Mouse (Mus musculus) heart, embryonic 15.5 days (tissue): ENCODE results near the gene Rab25. TPM values are rescaled to one million over a fixed set of nuclear protein-coding genes. Genes with fewer than 3 reads are reported as not detected.
"Not testable (repeated sequence)": the region's sequence is repeated elsewhere in the genome, so short reads cannot be mapped to it uniquely, and the experiment has no call there.

Experiments
- ATAC-seq: fragments of 200-750 bp; cut with Nextera tagmentation; replicated peaks from 2 replicates; pipeline ENCODE4 v1.8.0; 2017; ENCODE audit warnings: low read depth, moderate TSS enrichment; ENCODE audit not compliant: insufficient number of reproducible peaks, insufficient read depth, low FRiP score
- H3K27ac ChIP-seq: fragments of 300-500 bp; sonication (generic); 2 replicates; pipeline ENCODE4 v1.5.1; 2015; ENCODE audit warnings: mild to moderate bottlenecking, inconsistent platforms
- H3K27me3 ChIP-seq: fragments of 300-500 bp; sonication (generic); 2 replicates; pipeline ENCODE4 v1.6.1; 2015; ENCODE audit warnings: inconsistent platforms
- H3K36me3 ChIP-seq: fragments of 300-500 bp; sonication (generic); 2 replicates; pipeline ENCODE4 v1.6.1; 2015; ENCODE audit warnings: mild to moderate bottlenecking, inconsistent platforms
- H3K4me1 ChIP-seq: fragments of 300-500 bp; sonication (generic); replicated peaks from 2 replicates; pipeline ENCODE4 v1.6.1; 2015; ENCODE audit warnings: inconsistent platforms
- H3K4me2 ChIP-seq: fragments of 300-500 bp; sonication (generic); 2 replicates; pipeline ENCODE4 v1.6.1; 2015; ENCODE audit warnings: inconsistent platforms, mild to moderate bottlenecking, moderate library complexity
- H3K4me3 ChIP-seq: fragments of 300-500 bp; sonication (generic); 2 replicates; pipeline ENCODE4 v1.5.1; 2015; ENCODE audit warnings: mild to moderate bottlenecking, inconsistent platforms
- H3K9ac ChIP-seq: fragments of 300-500 bp; sonication (generic); 2 replicates; pipeline ENCODE4 v1.6.1; 2015; ENCODE audit warnings: mild to moderate bottlenecking, inconsistent platforms
- H3K9me3 ChIP-seq: fragments of 300-500 bp; sonication (generic); replicated peaks from 2 replicates; pipeline ENCODE4 v1.6.1; 2016; ENCODE audit warnings: inconsistent platforms
- WGBS: fragments of 180-500 bp; shearing (Covaris S2); methylation state at CpG from one replicate; pipeline ENCODE4 v1.1.7; 2015; ENCODE audit warnings: mixed read lengths; 5-methylcytosine and 5-hydroxymethylcytosine counted together
- polyA plus RNA-seq: library from polyadenylated mRNA; unstranded; fragments of >200 nt; fragmentation: Nextera tagmentation; extraction: Ambion mirVana; gene quantifications from 2 replicates; pipeline ENCODE4 v1.2.1, GENCODE M21; 2015

Gene Rab25
- polyA plus RNA-seq, result 0.92 and 4.0 TPM in 2 replicates

DNA sequence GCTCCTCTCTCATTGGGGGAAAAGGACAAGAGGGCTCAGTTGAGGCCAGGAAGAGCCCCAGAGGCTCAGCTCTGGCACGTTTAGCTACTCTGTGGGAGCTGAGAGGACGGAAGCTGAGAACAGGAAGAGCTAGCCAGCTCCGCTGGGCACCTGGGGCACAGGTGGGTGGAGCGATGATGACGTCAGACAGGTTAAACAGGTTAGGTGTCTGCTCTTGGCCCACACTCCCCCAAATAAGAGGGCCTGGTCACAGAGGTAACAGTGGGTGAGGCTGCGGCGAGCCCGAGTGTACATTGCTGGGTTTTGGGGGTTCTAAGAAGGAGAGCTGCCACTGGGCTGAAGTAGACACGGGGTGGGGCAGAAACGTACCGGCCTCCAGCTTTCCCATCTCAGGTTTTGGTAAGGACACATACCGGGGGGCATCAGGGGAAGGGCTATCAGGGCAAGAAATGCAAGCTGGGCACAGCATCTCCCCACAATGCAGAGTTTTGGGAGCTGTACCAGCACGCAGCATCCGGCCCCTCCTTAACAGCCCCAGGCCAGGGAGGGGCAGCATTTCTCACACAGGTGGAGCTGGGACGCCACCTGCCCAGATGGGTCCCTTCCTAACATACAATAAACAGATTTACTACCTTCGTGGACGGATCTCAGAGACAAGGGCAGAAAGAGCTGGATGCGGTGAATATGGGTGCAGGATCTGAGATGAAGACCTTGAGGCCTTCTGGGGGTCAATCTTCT, at the start of gene Rab25:
Gene Rab25, minus strand, starts transcription at position 121 of the 738 bp plus-strand sequence.
- H3K9ac ChIP-seq, result no peak within 1 kb of the TSS
- 60% methylated on average over 18 of the region's 18 CpGs for WGBS
- ATAC-seq, result no peak
- H3K4me3 ChIP-seq, result no peak within 1 kb of the TSS
- H3K4me2 ChIP-seq, result no peak within 1 kb of the TSS
- H3K36me3 ChIP-seq, result no peaks in the 10 kb centered on the region
- no peaks in the 10 kb centered on the region for H3K9me3 ChIP-seq
- no peak within 1 kb of the TSS for H3K27ac ChIP-seq
- peaks cover 13% of the 10 kb centered on the region for H3K4me1 ChIP-seq
- H3K27me3 ChIP-seq, result no peaks in the 10 kb centered on the region

DNA sequence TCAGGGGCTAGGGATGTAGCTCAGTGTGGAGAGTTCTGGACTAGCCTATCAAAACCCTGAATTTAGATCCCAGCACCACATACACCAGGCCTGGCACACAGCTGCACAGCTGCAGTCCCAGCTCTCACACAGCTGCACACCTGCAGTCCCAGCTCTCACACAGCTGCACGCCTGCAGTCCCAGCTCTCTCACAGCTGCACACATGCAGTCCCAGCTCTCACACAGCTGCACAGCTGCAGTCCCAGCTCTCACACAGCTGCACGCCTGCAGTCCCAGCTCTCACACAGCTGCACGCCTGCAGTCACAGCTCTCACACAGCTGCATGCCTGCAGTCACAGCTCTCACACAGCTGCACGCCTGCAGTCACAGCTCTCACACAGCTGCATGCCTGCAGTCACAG, 48.4 kb upstream of the Rab25 start:
- H3K9me3 ChIP-seq, result not testable (repeated sequence)

DNA sequence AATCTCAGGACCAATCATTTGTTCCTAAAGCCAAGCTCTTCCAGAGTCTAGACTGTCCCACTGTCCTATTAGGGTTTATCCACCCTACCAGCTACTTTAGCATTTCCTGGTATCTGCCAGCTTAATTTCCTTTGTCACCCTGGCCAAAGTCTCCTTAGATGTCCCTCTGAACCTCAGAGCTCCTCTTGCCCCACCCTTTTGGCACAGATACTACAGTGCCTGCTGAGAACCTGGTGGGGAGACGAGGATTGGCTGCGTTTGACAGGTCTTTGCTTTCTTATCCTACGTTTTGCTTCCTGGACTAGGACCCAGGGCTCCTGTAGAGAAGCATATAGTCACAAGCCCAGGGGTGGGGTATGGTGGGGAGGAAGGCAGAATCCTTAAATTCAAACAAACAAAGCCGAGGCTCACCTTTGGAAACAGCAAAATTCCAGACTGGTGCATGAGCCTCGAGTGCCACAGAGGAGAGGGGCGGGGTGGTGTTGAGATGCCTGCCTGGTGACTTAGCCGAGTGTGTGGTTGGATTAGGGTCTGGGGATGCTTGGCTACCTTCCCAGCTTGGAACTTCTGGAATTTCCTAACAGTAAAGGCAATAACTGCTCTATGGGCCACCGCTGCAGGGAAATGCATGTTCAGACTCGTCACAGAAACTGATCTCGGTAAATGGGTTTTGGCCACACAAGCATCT, 45.9 kb upstream of the Rab25 start:
- Histone ChIP-seq H3K27me3 (no peaks in the 10 kb centered on the region), H3K4me1 (peaks cover 34% of the 10 kb centered on the region), H3K4me3 (no peak overlapping the region), H3K27ac (no peak overlapping the region), H3K4me2 (no peak overlapping the region), H3K9me3 (no peaks in the 10 kb centered on the region), H3K9ac (no peak overlapping the region), H3K36me3 (no peaks in the 10 kb centered on the region; the same call in 1 of the 2 replicates)
- 27% methylated on average over 10 of the region's 10 CpGs for WGBS
- no peak for ATAC-seq

More for the DNA sequence above, 48.4 kb upstream of the Rab25 start:
- not testable (repeated sequence) for H3K4me3 ChIP-seq, H3K27me3 ChIP-seq, H3K9ac ChIP-seq, H3K4me2 ChIP-seq, H3K27ac ChIP-seq, H3K36me3 ChIP-seq, ATAC-seq
- peaks cover 21% of the 10 kb centered on the region for H3K4me1 ChIP-seq
- WGBS, result 79% methylated on average over 4 of the region's 4 CpGs

DNA sequence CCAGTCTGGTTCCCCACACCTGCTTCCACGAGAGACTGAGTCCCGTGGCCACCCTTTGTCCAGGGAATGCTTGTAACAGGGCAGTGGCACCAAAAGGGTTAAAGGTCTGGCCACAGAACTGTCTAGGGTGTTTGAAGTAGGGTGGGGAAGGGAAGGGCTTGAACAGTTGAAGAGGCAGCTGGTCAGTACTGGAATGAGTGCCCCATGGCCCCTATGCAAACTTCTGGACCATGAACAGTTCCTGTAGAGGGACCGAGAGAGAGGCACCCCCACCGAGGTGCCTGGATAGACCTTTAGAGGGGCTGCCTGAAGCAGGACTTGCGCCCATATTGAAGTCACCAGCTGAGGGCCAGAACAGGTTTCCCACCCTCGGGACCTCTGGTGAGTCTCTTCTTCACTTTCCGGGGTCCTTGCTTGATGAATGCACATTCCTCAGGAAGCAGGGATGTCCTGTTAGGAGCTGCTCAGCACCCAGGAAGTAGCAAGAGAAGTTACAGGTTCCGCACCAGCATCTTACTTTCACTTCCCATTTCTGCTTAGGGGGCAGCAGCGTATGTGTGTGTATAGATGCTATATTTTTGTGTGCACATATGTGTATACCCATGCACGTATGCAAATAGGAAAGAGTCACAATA, 45.0 kb upstream of the Rab25 start:
- Histone ChIP-seq H3K27ac (0 out of 2 replicates have a peak overlapping the region, but pooled peaks have one; percentile 9), H3K9me3 (no peaks in the 10 kb centered on the region), H3K4me3 (0 out of 2 replicates have a peak overlapping the region, but pooled peaks have one; percentile 7), H3K9ac (no peak overlapping the region), H3K27me3 (no peaks in the 10 kb centered on the region), H3K36me3 (peaks cover 7% of the 10 kb centered on the region), H3K4me2 (peak overlapping the region; percentile 10; the same call in 1 of the 2 replicates), H3K4me1 (peaks cover 34% of the 10 kb centered on the region)
- 66% methylated on average over 10 of the region's 10 CpGs for WGBS
- ATAC-seq, result no peak

DNA sequence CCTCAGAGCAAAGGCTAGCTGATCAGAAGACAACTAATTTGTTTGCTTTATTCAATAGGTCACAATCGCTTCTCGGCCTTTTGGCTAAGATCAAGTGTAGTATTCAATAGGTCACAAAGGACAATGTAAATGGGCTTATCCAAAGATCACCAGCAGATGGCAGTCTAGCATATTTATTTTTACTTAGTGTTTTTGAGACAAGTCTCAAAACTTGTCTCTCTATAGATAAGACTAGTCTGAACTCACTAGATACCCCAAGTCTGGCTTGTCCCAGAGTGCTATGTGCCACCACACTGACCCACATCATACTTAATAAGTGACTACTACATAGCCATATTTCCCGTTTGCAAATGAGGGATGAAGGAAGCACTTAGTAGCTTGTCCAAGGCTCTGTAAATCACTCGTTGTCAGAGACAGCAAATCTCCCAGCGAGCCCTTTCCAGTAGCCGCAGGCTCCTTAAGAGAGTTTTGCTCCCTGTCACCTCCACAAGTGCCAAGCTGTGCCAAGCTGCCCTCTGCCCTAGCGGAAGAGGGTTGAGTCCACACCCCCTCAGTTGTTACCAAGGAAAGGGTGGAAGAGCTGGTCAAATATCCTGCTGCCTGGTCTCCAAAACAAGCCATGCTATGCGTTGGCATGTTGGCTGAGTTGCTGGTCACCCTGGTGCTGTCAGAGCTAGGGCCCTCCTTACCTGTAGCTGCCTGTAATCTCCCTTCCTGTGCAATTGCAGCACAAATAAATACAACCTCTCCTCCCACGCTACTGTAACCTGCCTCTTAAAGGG, 44.0 kb upstream of the Rab25 start:
- peak overlapping the region; percentile 13; the same call in 1 of the 2 replicates for H3K27ac ChIP-seq
- no peaks in the 10 kb centered on the region for H3K27me3 ChIP-seq
- H3K9me3 ChIP-seq, result no peaks in the 10 kb centered on the region
- H3K4me1 ChIP-seq, result peaks cover 34% of the 10 kb centered on the region
- peak overlapping the region; percentile 28 for H3K4me2 ChIP-seq
- H3K36me3 ChIP-seq, result peaks cover 16% of the 10 kb centered on the region
- no peak for ATAC-seq
- 27% methylated on average over 9 of the region's 9 CpGs for WGBS
- no peak overlapping the region for H3K4me3 ChIP-seq
- no peak overlapping the region for H3K9ac ChIP-seq

DNA sequence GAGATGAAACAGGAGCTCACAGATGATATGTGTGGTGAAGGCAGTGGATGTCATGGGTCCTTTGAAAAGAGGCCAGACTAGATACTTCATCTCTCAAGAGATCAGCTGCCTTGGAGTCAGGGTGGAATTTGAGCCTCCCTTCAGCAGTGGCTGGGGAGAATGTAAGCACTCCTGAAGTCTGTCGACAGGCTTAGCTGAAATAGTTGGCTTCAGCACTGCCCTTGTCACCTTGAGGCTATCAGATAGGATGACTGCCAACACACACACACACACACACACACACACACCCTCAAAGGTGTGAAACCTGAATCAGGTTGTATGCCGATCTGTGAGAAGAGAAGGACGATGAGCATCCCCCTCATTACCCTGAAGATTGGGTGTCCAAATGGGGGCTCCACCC, 42.9 kb upstream of the Rab25 start:
- ATAC-seq, result no peak
- H3K4me3 ChIP-seq, result no peak overlapping the region
- H3K36me3 ChIP-seq, result peaks cover 26% of the 10 kb centered on the region
- H3K4me2 ChIP-seq, result no peak overlapping the region
- H3K27ac ChIP-seq, result peak overlapping the region; percentile 1; the same call in 1 of the 2 replicates
- 36% methylated on average over 3 of the region's 3 CpGs for WGBS
- H3K9ac ChIP-seq, result no peak overlapping the region
- H3K27me3 ChIP-seq, result no peaks in the 10 kb centered on the region
- H3K4me1 ChIP-seq, result peaks cover 34% of the 10 kb centered on the region
- H3K9me3 ChIP-seq, result no peaks in the 10 kb centered on the region

DNA sequence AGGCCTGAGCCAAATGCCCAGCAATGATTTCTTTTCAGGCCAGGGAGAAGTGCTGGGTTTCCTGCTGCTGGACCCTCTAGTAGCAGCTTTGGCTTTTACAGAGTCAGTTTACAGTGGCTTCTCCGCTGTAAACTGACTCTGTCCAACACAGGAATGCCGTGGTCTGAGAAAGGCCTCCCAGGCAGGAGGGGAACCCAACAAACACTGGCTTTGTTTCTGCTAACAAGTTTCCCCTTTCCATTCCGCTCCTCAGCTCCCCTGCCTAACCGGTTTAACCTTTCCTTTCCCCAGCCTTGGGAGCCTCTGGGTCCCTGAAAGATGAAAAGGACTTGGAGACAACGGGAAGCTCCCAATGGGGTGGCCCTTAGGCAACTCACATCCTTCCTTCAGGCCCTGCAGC, 42.1 kb upstream of the Rab25 start:
- WGBS, result 29% methylated on average over 5 of the region's 5 CpGs
- Histone ChIP-seq H3K4me1 (peaks cover 34% of the 10 kb centered on the region), H3K4me2 (no peak overlapping the region), H3K4me3 (no peak overlapping the region), H3K9me3 (no peaks in the 10 kb centered on the region), H3K36me3 (peaks cover 33% of the 10 kb centered on the region), H3K27ac (0 out of 2 replicates have a peak overlapping the region, but pooled peaks have one; percentile 1), H3K9ac (no peak overlapping the region), H3K27me3 (no peaks in the 10 kb centered on the region)
- ATAC-seq, result no peak

DNA sequence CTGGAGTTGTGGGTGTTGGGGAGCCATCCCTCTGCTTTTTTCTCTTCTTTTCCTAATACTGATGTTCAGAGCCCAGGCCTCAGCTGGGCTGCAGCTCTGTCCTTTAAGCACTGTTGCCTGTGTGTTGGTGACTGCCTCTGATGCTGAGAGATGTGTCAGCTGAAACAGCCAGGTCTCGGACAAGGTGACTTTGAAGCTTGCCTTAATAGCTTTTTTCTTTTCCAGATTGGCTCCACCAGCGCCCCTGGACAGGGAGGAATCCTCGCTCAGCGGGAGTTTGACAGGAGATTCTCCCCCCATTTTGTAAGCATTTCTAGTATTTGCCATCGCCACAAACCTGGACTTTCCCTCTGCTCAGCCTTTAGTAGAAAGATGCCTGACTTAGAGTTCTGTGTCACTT, 38.5 kb upstream of the Rab25 start:
- Histone ChIP-seq H3K4me3 (no peak overlapping the region), H3K4me2 (no peak overlapping the region), H3K27me3 (no peaks in the 10 kb centered on the region), H3K9me3 (no peaks in the 10 kb centered on the region), H3K27ac (no peak overlapping the region), H3K9ac (no peak overlapping the region), H3K36me3 (peaks cover 58% of the 10 kb centered on the region), H3K4me1 (peaks cover 13% of the 10 kb centered on the region)
- WGBS, result 95% methylated on average over 5 of the region's 5 CpGs
- ATAC-seq, result no peak

DNA sequence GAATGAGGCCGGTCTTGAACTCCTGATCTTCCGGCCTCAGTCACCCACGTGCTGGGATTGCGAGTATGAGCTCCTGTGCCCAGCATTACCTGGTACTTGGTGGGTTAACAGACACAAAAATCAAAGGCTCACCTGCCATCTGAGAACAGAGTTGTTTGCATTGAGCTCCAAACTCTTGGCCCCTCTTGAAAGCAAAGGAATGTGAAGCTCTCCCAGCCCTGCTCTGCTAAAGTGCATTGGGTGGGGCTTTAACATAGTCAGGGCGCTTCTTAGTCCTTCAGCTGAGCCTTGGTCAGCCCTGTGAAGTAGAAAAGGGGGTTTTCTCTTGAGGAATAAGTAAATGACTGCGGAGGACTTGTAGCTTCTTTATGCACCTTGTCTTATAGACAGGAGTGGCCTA, 37.7 kb upstream of the Rab25 start:
- 90% methylated on average over 6 of the region's 6 CpGs for WGBS
- no peak overlapping the region for H3K27ac ChIP-seq
- H3K9ac ChIP-seq, result no peak overlapping the region

DNA sequence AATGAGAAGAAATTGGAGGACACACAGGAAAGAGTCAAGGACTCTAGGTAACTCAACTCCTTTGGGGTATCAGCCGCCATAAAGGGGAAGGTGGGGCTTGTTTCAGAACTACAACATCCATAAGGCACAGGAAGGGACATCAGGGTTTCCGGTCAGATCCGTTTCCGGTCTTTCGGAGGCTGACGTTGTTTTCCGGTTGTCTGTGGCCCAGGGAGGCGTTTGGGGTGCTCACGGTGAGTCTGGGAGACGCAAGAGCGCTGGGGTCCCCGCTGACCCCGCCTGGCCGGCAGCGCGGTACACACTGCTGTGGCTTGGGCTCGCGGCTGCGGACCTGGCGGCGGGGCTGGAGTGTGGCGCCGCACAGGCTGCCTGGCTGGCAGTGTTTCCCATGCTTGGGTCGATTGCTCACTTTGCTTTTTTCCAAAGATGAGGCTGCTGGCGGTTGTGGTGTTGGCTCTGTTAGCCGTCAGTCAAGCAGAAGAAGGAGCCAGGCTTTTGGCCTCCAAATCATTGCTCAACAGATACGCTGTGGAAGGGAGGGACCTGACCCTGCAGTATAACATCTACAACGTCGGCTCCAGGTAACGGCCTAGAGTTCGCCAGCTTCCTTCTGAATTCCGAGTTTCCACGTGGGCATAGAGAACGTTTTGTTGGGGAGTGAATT, 31.5 kb upstream of the Rab25 start:
- ATAC-seq, result peak; percentile 68

More for the DNA sequence above, 37.7 kb upstream of the Rab25 start:
- H3K27me3 ChIP-seq, result no peaks in the 10 kb centered on the region
- H3K36me3 ChIP-seq, result peaks cover 64% of the 10 kb centered on the region
- H3K9me3 ChIP-seq, result no peaks in the 10 kb centered on the region
- no peak overlapping the region for H3K4me2 ChIP-seq
- ATAC-seq, result no peak
- peaks cover 8% of the 10 kb centered on the region for H3K4me1 ChIP-seq
- no peak overlapping the region for H3K4me3 ChIP-seq

More for the DNA sequence above, 31.5 kb upstream of the Rab25 start:
- peak overlapping the region; percentile 70 for H3K27ac ChIP-seq
- peaks cover 12% of the 10 kb centered on the region for H3K4me1 ChIP-seq
- H3K4me3 ChIP-seq, result peak overlapping the region; percentile 69
- H3K36me3 ChIP-seq, result peaks cover 31% of the 10 kb centered on the region
- peak overlapping the region; percentile 73 for H3K4me2 ChIP-seq
- under 1% methylated on average over 34 of the region's 34 CpGs for WGBS
- H3K9ac ChIP-seq, result peak overlapping the region; percentile 81
- H3K9me3 ChIP-seq, result no peaks in the 10 kb centered on the region
- H3K27me3 ChIP-seq, result no peaks in the 10 kb centered on the region
